Mouse (Mus musculus) left cerebral cortex, adult 18-20 months (tissue): Measurements from ENCODE around the gene Fam162b. TPM values are rescaled to one million over a fixed set of nuclear protein-coding genes. Genes with fewer than 3 reads are reported as not detected.

Experiments used
- DNase-seq, 2 experiments: peaks; one replicate each; pipeline ENCODE4 v3.0.0; 2021 to 2022; ENCODE audit warnings: low spot score in 2 of 2, mixed read lengths in 1 of 2
- long read RNA-seq, 2 experiments: library from polyadenylated mRNA; stranded (forward); transcript quantifications; one replicate each; pipeline ENCODE4 v2.0.0; 2021
- total RNA-seq, 2 experiments: library from RNA; stranded (reverse); gene quantifications; 2 replicates each; pipeline ENCODE4 v1.2.3; 2021

The Fam162b gene
- not detected for total RNA-seq
- long read RNA-seq, experiment 1 = 0 reads
- long read RNA-seq, experiment 2 = 0 reads

DNA sequence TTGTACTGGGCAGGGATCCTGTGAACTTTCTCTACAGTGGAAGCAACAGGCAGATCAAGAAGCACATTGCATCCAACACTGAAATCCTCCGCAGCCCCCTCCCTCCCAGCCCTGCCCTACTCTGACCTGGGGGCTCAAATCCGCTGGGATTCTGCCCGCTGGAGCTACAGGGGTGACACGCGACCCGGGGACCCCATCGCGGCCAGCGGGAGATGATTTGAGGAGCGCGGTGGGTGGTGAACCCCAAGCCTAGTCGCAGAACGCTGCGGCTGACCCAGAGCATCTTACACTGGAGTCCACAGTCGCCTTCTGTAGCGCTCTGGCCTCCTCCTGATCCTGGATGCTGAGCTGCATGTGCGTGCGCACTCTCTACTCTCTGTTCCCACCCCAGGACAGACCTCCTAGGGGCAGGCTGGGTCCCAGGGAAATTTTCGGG lies at the start of gene Fam162b:
TSS of gene Fam162b (minus strand) at position 379 of the 436 bp plus-strand sequence.
- no peak for DNase-seq

GRCm38 (mm10) chr10:51631411-51632136 lies 41.3 kb upstream of the Fam162b start, which contains the start of gene Gprc6a:
TSS of gene Gprc6a (minus strand) at chr10:51631461.
- no peak for DNase-seq

DNA sequence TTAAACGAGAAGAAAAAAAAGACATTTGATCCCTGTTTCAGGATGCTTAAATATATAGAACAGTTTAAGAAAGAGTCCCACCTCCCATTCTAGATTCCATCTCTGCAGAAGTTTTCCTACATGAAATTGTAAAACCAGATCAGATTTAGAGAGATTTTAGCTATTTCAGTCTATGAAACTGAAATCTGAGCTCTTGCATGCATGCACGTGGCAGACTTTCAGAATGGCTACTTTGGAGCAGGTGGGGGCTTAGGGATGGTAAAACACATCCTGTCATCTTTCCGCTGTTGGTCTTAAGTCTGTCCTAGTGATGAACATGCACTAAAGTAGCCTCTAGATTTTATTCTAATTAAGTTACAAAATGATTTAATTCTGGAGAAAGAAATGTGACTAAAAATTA lies 30.9 kb upstream of the Fam162b start:
- DNase-seq = no peak

DNA sequence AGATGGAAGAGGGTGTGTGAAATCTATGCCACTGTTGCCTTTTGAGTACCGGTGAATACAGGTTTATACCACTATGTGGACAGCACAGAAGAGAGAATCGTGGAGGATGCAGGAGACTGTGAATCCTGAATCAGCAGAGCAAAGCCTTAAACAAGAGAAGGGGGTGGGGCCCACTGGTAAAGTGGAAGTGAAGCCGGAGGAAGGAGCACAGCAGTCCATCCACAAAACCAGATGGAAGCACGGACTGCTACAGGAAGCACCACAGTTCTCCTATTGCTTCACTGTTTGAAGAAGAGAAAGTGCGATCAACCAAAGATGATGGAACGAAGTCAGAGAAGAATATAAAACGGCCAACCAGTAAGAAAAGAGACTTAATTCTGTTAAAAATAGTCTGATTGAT lies 29.8 kb upstream of the Fam162b start:
- DNase-seq = no peak

DNA sequence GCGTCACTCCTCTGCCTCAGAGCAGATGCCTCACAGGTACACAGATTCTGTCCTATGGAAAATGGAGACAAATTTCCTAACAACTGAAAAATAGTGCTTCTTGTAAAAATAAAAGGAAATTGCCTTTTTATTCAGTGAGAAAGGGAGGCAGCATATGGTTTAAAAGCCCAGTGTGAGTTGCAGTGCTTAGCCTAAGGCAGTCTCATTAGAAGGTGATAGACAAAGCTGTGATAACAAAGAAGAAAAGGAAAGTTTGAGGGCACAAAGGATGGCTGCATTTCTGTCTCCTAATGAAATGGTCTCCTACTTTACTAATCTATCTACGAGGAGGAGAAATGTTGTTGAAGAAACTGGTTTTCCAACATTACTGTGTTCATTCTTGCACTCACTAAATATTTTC lies 28.2 kb upstream of the Fam162b start:
- no peak for DNase-seq

- no peak for DNase-seq
Observed at GRCm38 (mm10) chr10:51614826-51615590, 24.7 kb upstream of the Fam162b start.

DNA sequence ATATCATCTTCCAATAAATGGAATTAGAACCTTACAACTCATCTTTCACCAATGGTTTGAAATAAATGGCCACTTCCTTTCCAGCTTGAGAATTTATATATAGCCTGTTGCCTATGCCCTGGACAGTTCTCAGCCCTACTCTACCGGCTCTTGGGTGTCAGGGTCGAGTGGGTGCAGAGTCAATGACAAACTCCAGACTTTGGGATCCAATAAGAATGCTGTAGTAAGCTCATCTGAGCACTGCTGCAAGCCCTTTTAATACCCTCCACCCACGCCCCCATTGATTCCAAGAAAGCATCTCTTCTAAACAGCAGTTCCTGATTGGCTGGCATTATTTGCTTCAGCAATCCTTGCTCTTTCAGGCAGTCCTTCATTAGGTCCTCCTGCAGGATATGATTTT lies 23.1 kb upstream of the Fam162b start:
- no peak for DNase-seq

- no peak for DNase-seq
Observed at GRCm38 (mm10) chr10:51611969-51612682, 21.8 kb upstream of the Fam162b start.

- no peak for DNase-seq
Observed at GRCm38 (mm10) chr10:51609741-51610425, 19.6 kb upstream of the Fam162b start.

GRCm38 (mm10) chr10:51596928-51597635 lies 6.8 kb upstream of the Fam162b start:
- no peak for DNase-seq

GRCm38 (mm10) chr10:51595001-51595931 lies 4.9 kb upstream of the Fam162b start:
- DNase-seq = peak in 1 of 2 experiments; percentile 9

DNA sequence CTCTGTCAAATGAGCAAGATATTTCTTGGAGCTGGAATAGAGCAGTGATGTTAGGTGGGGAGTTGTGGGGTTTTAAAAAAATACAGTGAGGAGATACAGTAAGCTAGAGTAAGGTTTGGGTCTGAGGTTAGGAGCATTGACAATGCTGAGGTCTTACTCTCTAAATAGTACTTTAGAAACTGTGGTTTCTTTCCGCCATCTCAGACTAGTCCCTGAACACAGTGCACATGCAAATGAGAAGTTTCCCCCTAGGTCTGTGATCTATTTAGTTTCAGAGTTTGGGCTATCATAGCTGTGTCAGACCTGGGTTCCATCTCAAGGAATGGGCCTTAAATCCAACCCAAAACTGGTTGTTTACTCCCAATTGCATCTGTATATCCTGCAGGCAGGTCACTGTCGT lies 1.3 kb upstream of the Fam162b start:
- no peak for DNase-seq

- no peak for DNase-seq
Observed at GRCm38 (mm10) chr10:51584919-51585318, 5.4 kb downstream of the Fam162b start.

DNA sequence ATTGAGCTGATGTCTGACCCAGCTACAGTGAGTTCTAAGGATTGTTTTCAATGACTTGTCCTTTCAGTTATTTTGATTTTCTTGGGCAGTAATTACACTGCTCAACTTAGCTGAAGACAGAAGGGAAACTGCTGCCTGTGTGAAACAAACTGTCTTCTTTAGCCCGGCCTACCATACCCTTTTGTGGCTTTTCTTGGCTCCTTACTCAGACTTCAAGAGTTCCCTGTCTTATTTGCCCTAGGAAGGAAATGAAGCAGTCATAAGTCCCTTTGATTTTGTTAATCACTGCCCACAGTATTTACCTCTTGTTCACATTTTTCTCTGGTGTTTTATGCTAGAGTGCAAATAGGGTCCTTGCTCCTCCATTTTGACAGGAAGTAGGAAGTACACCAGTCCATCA lies 5.9 kb downstream of the Fam162b start:
- DNase-seq = no peak

- DNase-seq = no peak
Observed at GRCm38 (mm10) chr10:51571225-51571996, 18.9 kb downstream of the Fam162b start.

DNA sequence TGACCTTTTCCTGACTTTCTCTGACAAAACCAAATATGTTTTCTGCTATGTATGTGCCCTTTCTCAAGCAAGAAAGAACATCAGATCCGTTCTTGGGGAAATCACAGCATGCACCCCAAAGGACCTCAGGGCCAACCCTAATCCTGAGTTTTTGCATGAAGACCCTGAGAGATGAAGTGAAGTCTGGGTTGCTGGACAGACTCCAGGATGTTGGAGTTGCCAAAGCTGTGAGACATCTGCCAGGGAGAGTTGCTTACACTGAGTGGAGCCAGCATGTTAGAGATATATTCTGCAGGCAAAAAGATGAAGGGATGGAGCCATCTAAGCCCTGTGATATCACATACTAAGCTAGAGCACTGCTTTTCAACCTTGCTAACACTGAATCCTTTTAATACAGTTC lies 34.3 kb downstream of the Fam162b start:
- no peak for DNase-seq

DNA sequence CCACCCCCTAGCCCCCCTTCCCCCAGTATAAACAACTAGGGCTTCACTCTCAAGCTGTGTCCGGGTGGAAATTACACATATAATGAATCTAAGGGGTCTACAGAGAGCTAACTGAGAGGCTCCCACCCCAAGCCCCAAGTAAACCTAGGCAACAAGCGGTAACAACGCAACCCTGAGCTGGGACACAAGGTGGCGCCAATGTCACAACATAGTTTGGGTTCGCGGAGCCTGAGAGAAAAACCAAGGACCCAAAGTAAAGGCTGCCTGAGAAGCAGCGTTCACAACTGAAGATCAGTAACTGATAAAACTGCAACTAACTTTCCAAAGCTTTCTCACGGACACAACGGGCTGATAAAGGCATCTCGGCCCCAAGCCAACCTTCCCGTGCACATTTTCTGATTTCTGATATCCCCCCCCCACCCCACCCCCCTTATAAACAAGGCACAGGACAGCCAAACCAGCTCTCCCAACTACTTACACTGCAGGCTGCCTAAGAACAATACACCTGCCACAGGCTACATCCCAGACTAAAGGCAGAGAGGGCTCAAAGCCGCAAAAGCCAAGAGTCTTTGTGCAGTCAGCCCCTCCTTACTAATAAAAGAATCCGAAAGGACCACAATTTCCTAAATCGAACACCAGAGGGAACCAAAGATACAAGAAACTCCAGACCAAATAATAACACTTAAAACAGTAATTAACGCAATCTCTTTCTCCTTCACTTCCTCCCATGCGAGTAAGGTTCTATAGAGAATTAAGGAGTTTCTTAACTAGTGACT lies 36.8 kb downstream of the Fam162b start:
- DNase-seq = peak; percentile 75 to 77
